Mouse (Mus musculus) MEL (cell line): Measurements from ENCODE around the gene Cenpp. TPM values are rescaled to one million over a fixed set of nuclear protein-coding genes. Genes with fewer than 3 reads are reported as not detected.

ENCODE experiments used
- DNase-seq: peaks from one replicate; pipeline ENCODE4 v3.0.0; 2011; ENCODE audit warnings: low read depth, low spot score
- H3K27ac ChIP-seq: 2 replicates; pipeline ENCODE4 v1.5.1; 2012; ENCODE audit warnings: low read depth, mild to moderate bottlenecking, control low read depth, low read length, moderate library complexity; ENCODE audit not compliant: control insufficient read depth
- H3K27me3 ChIP-seq, 2 experiments: fragments of 150-350 bp in 1 of 2; sonication (generic) in 1 of 2; 2 replicates each; pipeline ENCODE4 v1.6.1; 2012; ENCODE audit warnings: low read length in 2 of 2, mild to moderate bottlenecking in 2 of 2, improper control_type of control experiment in 1 of 2, moderate library complexity in 1 of 2; ENCODE audit not compliant: insufficient read depth in 2 of 2, control insufficient read depth in 1 of 2
- H3K36me3 ChIP-seq, 2 experiments: 2 replicates each; pipeline ENCODE4 v1.6.1; 2012 to 2014; ENCODE audit warnings: low read length in 2 of 2, improper control_type of control experiment in 1 of 2, inconsistent platforms in 1 of 2, mild to moderate bottlenecking in 1 of 2; ENCODE audit not compliant: insufficient read depth in 2 of 2, control insufficient read depth in 1 of 2
- H3K4me1 ChIP-seq, 2 experiments: fragments of 150-350 bp in 1 of 2; sonication (generic) in 1 of 2; 2 replicates each; pipeline ENCODE4 v1.6.1; 2012; ENCODE audit warnings: low read length in 2 of 2, improper control_type of control experiment in 1 of 2, mild to moderate bottlenecking in 1 of 2; ENCODE audit not compliant: insufficient read depth in 2 of 2, control insufficient read depth in 1 of 2
- H3K4me3 ChIP-seq, 2 experiments: fragments of 150-350 bp in 1 of 2; sonication (generic) in 1 of 2; 2 replicates each; pipeline ENCODE4 v1.5.1; 2012; ENCODE audit warnings: low read depth in 2 of 2, low read length in 2 of 2, mild to moderate bottlenecking in 2 of 2, moderate library complexity in 2 of 2, control low read depth in 1 of 2, improper control_type of control experiment in 1 of 2; ENCODE audit not compliant: control insufficient read depth in 1 of 2, insufficient read depth in 1 of 2
- H3K79me2 ChIP-seq: 2 replicates; pipeline ENCODE4 v1.6.1; 2012; ENCODE audit warnings: mild to moderate bottlenecking, low read length, moderate library complexity; ENCODE audit not compliant: control insufficient read depth, poor library complexity, insufficient read depth
- H3K9ac ChIP-seq: 2 replicates; pipeline ENCODE4 v1.6.1; 2012; ENCODE audit warnings: low read depth, mild to moderate bottlenecking, control low read depth, low read length, moderate library complexity; ENCODE audit not compliant: control insufficient read depth, poor library complexity, severe bottlenecking
- H3K9me3 ChIP-seq: fragments of 150-350 bp; sonication (generic); replicated peaks from 2 replicates; pipeline ENCODE4 v1.6.1; 2012; ENCODE audit warnings: mild to moderate bottlenecking, low read length, improper control_type of control experiment, moderate library complexity; ENCODE audit not compliant: insufficient read depth
- CHD2 ChIP-seq: IDR thresholded peaks from 2 replicates; pipeline ENCODE4 v1.6.1; 2011; ENCODE audit warnings: low read length, improper control_type of control experiment
- CTCF ChIP-seq, 3 experiments: IDR thresholded peaks in 2 of 3; conservative IDR thresholded peaks in 1 of 3; 2 replicates each; pipeline ENCODE4 v1.5.1; 2011 to 2012; ENCODE audit warnings: low read length in 3 of 3, low read depth in 2 of 3, mild to moderate bottlenecking in 2 of 3, improper control_type of control experiment in 1 of 3, inconsistent platforms in 1 of 3, mixed read lengths in 1 of 3, moderate library complexity in 1 of 3; ENCODE audit not compliant: control insufficient read depth in 1 of 3, insufficient read depth in 1 of 3, poor library complexity in 1 of 3, severe bottlenecking in 1 of 3
- EP300 ChIP-seq, 2 experiments: IDR thresholded peaks; 2 replicates each; pipeline ENCODE4 v1.6.1; 2011; ENCODE audit warnings: improper control_type of control experiment in 2 of 2, low read length in 2 of 2, low read depth in 1 of 2, mild to moderate bottlenecking in 1 of 2
- ETS1 ChIP-seq: IDR thresholded peaks from 2 replicates; pipeline ENCODE4 v1.6.1; 2012; ENCODE audit warnings: low read depth, mild to moderate bottlenecking, inconsistent platforms, low read length, improper control_type of control experiment, moderate library complexity
- GABPA ChIP-seq: IDR thresholded peaks from 2 replicates; pipeline ENCODE4 v1.6.1; 2012; ENCODE audit warnings: low read depth, mild to moderate bottlenecking, inconsistent platforms, low read length, improper control_type of control experiment, moderate library complexity
- GATA1 ChIP-seq: IDR thresholded peaks from 2 replicates; pipeline ENCODE4 v1.6.1; 2011; ENCODE audit warnings: low read depth, low read length, improper control_type of control experiment
- MAFK ChIP-seq: IDR thresholded peaks from 2 replicates; pipeline ENCODE4 v1.6.1; 2011; ENCODE audit warnings: low read depth, mild to moderate bottlenecking, low read length, improper control_type of control experiment, borderline replicate concordance
- MAZ ChIP-seq: IDR thresholded peaks from 2 replicates; pipeline ENCODE4 v1.6.1; 2012; ENCODE audit warnings: low read depth, mild to moderate bottlenecking, inconsistent platforms, low read length, improper control_type of control experiment
- MEF2A ChIP-seq: IDR thresholded peaks from 2 replicates; pipeline ENCODE4 v1.6.1; 2014; ENCODE audit warnings: low read depth, mild to moderate bottlenecking, inconsistent platforms, low read length, improper control_type of control experiment; ENCODE audit not compliant: poor library complexity, insufficient replicate concordance, severe bottlenecking; ENCODE audit errors: extremely low read depth
- MXI1 ChIP-seq: IDR thresholded peaks from 2 replicates; pipeline ENCODE4 v1.6.1; 2011; ENCODE audit warnings: mild to moderate bottlenecking, low read depth, low read length, improper control_type of control experiment
- MYC ChIP-seq: IDR thresholded peaks from 2 replicates; pipeline ENCODE4 v1.6.1; 2011; ENCODE audit warnings: low read depth, mild to moderate bottlenecking, low read length, improper control_type of control experiment, moderate library complexity
- NELFE ChIP-seq: IDR thresholded peaks from 2 replicates; pipeline ENCODE4 v1.6.1; 2011; ENCODE audit warnings: low read depth, low read length, improper control_type of control experiment
- NRF1 ChIP-seq: IDR thresholded peaks from 2 replicates; pipeline ENCODE4 v1.6.1; 2014; ENCODE audit warnings: low read depth, mild to moderate bottlenecking, inconsistent platforms, low read length, improper control_type of control experiment, moderate library complexity; ENCODE audit not compliant: poor library complexity, insufficient read depth, severe bottlenecking
- RAD21 ChIP-seq: IDR thresholded peaks from 2 replicates; pipeline ENCODE4 v1.6.1; 2011; ENCODE audit warnings: mild to moderate bottlenecking, low read depth, low read length, improper control_type of control experiment
- RCOR1 ChIP-seq: IDR thresholded peaks from 2 replicates; pipeline ENCODE4 v1.6.1; 2012; ENCODE audit warnings: low read depth, mild to moderate bottlenecking, inconsistent platforms, low read length, improper control_type of control experiment
- SMC3 ChIP-seq: IDR thresholded peaks from 2 replicates; pipeline ENCODE4 v1.6.1; 2011; ENCODE audit warnings: low read depth, low read length, improper control_type of control experiment
- UBTF ChIP-seq: IDR thresholded peaks from 2 replicates; pipeline ENCODE4 v1.6.1; 2012; ENCODE audit warnings: low read depth, mild to moderate bottlenecking, inconsistent platforms, low read length, improper control_type of control experiment, moderate library complexity, borderline replicate concordance; ENCODE audit not compliant: insufficient read depth
- USF1 ChIP-seq: IDR thresholded peaks from 2 replicates; pipeline ENCODE4 v1.6.1; 2014; ENCODE audit warnings: low read depth, mild to moderate bottlenecking, inconsistent platforms, low read length, improper control_type of control experiment, moderate library complexity
- ZC3H11A ChIP-seq: IDR thresholded peaks from 2 replicates; pipeline ENCODE4 v1.6.1; 2012; ENCODE audit warnings: low read depth, mild to moderate bottlenecking, inconsistent platforms, low read length, improper control_type of control experiment
- ZKSCAN1 ChIP-seq: IDR thresholded peaks from 2 replicates; pipeline ENCODE4 v1.6.1; 2012; ENCODE audit warnings: low read depth, mild to moderate bottlenecking, inconsistent platforms, low read length, improper control_type of control experiment, moderate library complexity
- ZMIZ1 ChIP-seq: IDR thresholded peaks from 2 replicates; pipeline ENCODE4 v1.6.1; 2012; ENCODE audit warnings: low read depth, mild to moderate bottlenecking, inconsistent platforms, low read length, improper control_type of control experiment, moderate library complexity
- ZNF384 ChIP-seq: IDR thresholded peaks from 2 replicates; pipeline ENCODE4 v1.6.1; 2012; ENCODE audit warnings: low read depth, mild to moderate bottlenecking, inconsistent platforms, low read length, improper control_type of control experiment
- polyA plus RNA-seq, 2 experiments: library from polyadenylated mRNA; stranded (reverse) in 1 of 2; unstranded in 1 of 2; fragments of >175 nt in 1 of 2; fragments of >200 nt in 1 of 2; gene quantifications; 2 replicates each; pipeline versions ENCODE4 v1.2.1 to v1.2.4; 2012; ENCODE audit warnings: low replicate concordance in 2 of 2, low read depth in 1 of 2; ENCODE audit not compliant: insufficient read length in 2 of 2, insufficient read depth in 1 of 2, missing spikeins in 1 of 2
- total RNA-seq: library from RNA; depleted of rRNA; stranded (reverse); fragments of 300-350 nt; gene quantifications from 2 replicates; pipeline ENCODE4 v1.2.3, GENCODE M21; 2012

Gene Cenpp
- total and polyA plus RNA-seq, 3 experiments = 13.2 to 17.9 TPM; not detected in 1

DNA sequence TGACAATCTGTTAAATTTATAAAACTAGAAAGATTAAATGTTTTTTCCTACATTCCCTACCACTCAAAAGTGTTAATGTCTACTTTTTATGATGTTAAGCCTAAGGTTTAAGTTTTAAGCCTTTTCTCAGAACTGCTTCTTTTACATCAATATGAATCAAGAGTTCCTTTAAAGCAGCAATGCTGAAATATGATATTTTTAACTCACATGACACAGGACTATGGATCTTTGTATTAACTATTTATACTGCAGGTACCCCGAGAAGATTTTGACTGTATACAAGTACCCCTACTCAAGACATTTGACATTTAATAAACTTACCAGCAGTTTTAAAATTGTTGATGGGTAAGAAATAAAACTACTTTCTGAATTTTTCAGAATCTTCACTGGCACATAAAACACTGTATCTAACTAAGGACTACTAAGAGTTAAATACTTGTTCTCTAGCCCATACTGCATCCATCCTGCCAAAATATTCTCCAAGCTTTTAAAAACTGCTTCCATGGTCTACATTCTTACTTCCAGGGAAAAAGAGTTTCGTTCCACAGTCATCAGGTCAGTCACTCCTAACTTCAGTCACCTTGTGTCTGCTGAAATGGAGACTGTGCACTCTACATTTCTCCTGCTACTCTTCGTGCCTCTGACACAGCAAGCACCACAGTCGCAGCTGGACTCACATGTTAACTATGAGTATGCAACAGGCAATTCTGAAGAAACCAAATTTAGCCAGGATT lies 43.8 kb downstream of the Cenpp start:
- no peak overlapping the region for H3K9ac ChIP-seq
- H3K4me3 ChIP-seq = no peak overlapping the region
- H3K36me3 ChIP-seq = peaks cover 0 to 2% of the 10 kb centered on the region in 2 experiments; a peak in 2 of 4 replicates
- H3K79me2 ChIP-seq = no peaks in the 10 kb centered on the region
- no peaks in the 10 kb centered on the region for H3K9me3 ChIP-seq
- H3K27ac ChIP-seq = no peak overlapping the region
- peaks cover 0 to 6% of the 10 kb centered on the region in 2 experiments; a peak in 1 of 4 replicates for H3K4me1 ChIP-seq
- no peak for DNase-seq
- TF ChIP-seq SMC3 (no peak), GABPA (no peak)
- H3K27me3 ChIP-seq = no peaks in the 10 kb centered on the region

DNA sequence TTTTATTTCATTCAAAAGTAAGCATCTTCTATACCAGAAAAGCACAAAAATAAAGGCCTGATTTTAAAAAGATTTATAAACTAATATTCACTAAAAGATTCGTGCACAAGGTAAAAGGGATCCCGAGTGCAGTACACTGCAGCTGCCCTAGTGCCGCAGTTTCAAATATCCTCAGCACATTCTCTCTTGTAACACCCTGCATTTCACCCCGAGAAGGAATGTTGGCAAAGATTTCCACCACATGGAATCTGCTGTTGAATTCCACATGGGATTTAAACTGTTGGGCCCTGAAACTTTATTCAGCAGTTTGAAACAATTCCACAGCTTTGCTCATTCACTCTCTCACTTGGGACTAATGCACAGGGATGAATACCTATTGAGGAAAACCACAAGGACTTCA lies 44.9 kb downstream of the Cenpp start, which contains the start of gene Ogn:
Gene Ogn (plus strand): TSS at position 333 of the 400 bp plus-strand sequence.
- no peaks in the 10 kb centered on the region for H3K79me2 ChIP-seq
- no peak for DNase-seq
- H3K9me3 ChIP-seq = no peaks in the 10 kb centered on the region
- H3K27ac ChIP-seq = no peak within 1 kb of the TSS
- H3K9ac ChIP-seq = no peak within 1 kb of the TSS
- H3K4me3 ChIP-seq = no peak within 1 kb of the TSS
- H3K27me3 ChIP-seq = no peaks in the 10 kb centered on the region
- peaks cover 0 to 6% of the 10 kb centered on the region in 2 experiments; a peak in 1 of 4 replicates for H3K4me1 ChIP-seq
- no peak for TF ChIP-seq CTCF (IDR thresholded peaks at IDR 0.05 in 2 of 3, conservative IDR thresholded peaks at IDR 0.05 in 1 of 3; ENCODE audit: control insufficient read depth in 1 of 3, insufficient read depth in 1 of 3, low read depth in 2 of 3, low read length in 3 of 3, poor library complexity in 1 of 3, severe bottlenecking in 1 of 3)
- TF ChIP-seq NRF1 = no peak
- no peak for TF ChIP-seq ZNF384
- no peak for TF ChIP-seq GABPA
- no peak for TF ChIP-seq MAFK
- no peak for TF ChIP-seq EP300 (IDR thresholded peaks at IDR 0.05; ENCODE audit: low read depth in 1 of 2, low read length in 2 of 2)
- TF ChIP-seq ZC3H11A = no peak
- no peak for TF ChIP-seq MEF2A
- no peak for TF ChIP-seq GATA1
- TF ChIP-seq ZMIZ1 = no peak
- no peaks in the 10 kb centered on the region; a peak in 2 of 4 replicates for H3K36me3 ChIP-seq

- no peak overlapping the region for H3K9ac ChIP-seq
- H3K79me2 ChIP-seq = no peaks in the 10 kb centered on the region
- TF ChIP-seq GABPA = no peak
- TF ChIP-seq MYC = no peak
- TF ChIP-seq RAD21 = no peak
- no peak for TF ChIP-seq RCOR1
- no peak for TF ChIP-seq ZNF384
- no peak for TF ChIP-seq MAZ
- TF ChIP-seq MAFK = no peak
- no peak for TF ChIP-seq USF1
- no peak for TF ChIP-seq ZC3H11A
- no peak for TF ChIP-seq NELFE
- TF ChIP-seq ETS1 = no peak
- no peak for TF ChIP-seq GATA1
- no peak for TF ChIP-seq ZKSCAN1
- no peak for TF ChIP-seq CHD2
- TF ChIP-seq UBTF = no peak
- no peak for TF ChIP-seq CTCF (IDR thresholded peaks at IDR 0.05 in 2 of 3, conservative IDR thresholded peaks at IDR 0.05 in 1 of 3; ENCODE audit: control insufficient read depth in 1 of 3, insufficient read depth in 1 of 3, low read depth in 2 of 3, low read length in 3 of 3, poor library complexity in 1 of 3, severe bottlenecking in 1 of 3)
- TF ChIP-seq MXI1 = no peak
- no peak for DNase-seq
- no peak overlapping the region for H3K4me3 ChIP-seq
- H3K27me3 ChIP-seq = no peaks in the 10 kb centered on the region
- H3K36me3 ChIP-seq = no peaks in the 10 kb centered on the region
- no peaks in the 10 kb centered on the region for H3K9me3 ChIP-seq
- H3K27ac ChIP-seq = no peak overlapping the region
- H3K4me1 ChIP-seq = no peaks in the 10 kb centered on the region
Observed at GRCm38 (mm10) chr13:49603603-49604002, 49.0 kb downstream of the Cenpp start.
